Comparison of ENCODE assay signal across 18 mouse cellular contexts in the genomic region with DNA sequence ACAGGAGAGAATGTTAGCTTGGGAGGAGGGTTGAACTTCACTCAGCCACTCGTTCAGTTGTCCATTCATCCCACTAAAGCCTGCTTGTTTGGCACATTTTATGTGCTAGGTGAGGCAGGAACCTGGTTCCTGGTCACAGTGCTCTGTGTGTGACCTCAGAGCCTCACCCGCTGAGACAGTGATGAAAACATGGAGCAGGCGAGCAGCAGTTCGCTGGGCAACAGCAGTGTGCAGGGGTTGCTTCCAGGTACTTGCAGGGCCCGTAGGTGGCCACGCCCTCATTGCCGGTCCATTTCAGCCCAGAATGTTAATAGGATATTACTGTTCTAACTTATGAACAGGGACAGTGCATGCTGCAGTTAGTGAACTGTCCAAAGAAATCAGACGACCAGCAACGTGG.
DNase-seq lines count a peak whose midpoint lies in the region; ATAC-seq lines count a peak whose summit lies in the region.
"Had no signal": no experiment of that assay in that cellular context is flagged by ENCODE, and none has a peak within 500 bp of the region (broad histone marks: within the 10 kb centered on the region; RNA-seq: fewer than 3 reads in every experiment).

No protein-coding gene starts in this region.

- H3K9me3 ChIP-seq in hindbrain, embryonic 11.5 days (ENCODE audit: control insufficient read depth, low read length), result peaks cover 3% of the 10 kb centered on the region; the same call in 1 of the 2 replicates
- H3K9me3 ChIP-seq in hindbrain, embryonic 14.5 days (ENCODE audit: control insufficient read depth, low read length), result peaks cover 14% of the 10 kb centered on the region; the same call in 1 of the 2 replicates
- no peaks in the 10 kb centered on the region for H3K9me3 ChIP-seq in forebrain, embryonic 14.5 days (replicated peaks; ENCODE audit: control insufficient read depth, low read length)
- H3K9me3 ChIP-seq in hindbrain, embryonic 15.5 days, result peaks cover 6% of the 10 kb centered on the region; the same call in 1 of the 2 replicates
- H3K9me3 ChIP-seq in midbrain, embryonic 15.5 days, result no peaks in the 10 kb centered on the region
- H3K9me3 ChIP-seq: liver, embryonic 12.5 days had no signal

- ATAC-seq in hindbrain, embryonic 11.5 days (ENCODE audit: low FRiP score), result no peak
- ATAC-seq in hindbrain, embryonic 14.5 days (ENCODE audit: low FRiP score), result no peak
- 0 out of 2 replicates have a peak, but pooled peaks have one; percentile 40 for ATAC-seq in forebrain, embryonic 14.5 days
- peak; percentile 57; the same call in 1 of the 2 replicates for ATAC-seq in hindbrain, embryonic 15.5 days (ENCODE audit: low FRiP score, low read depth)
- ATAC-seq in midbrain, embryonic 15.5 days (replicated peaks), result peak; percentile 46
- ATAC-seq: activated CD4-positive, CD25-positive, alpha-beta regulatory T cell, adult 4 months; intestine, embryonic 16.5 days; liver, embryonic 12.5 days; Patski had no signal

- no peak overlapping the region for H3K4me2 ChIP-seq in hindbrain, embryonic 11.5 days (replicated peaks; ENCODE audit: low read depth, low read length)
- H3K4me2 ChIP-seq in hindbrain, embryonic 14.5 days (replicated peaks), result no peak overlapping the region
- H3K4me2 ChIP-seq in forebrain, embryonic 14.5 days (ENCODE audit: low read length), result no peak overlapping the region
- H3K4me2 ChIP-seq in hindbrain, embryonic 15.5 days, result no peak overlapping the region
- H3K4me2 ChIP-seq in midbrain, embryonic 15.5 days, result no peak overlapping the region
- H3K4me2 ChIP-seq: embryonic facial prominence, embryonic 13.5 days; heart, embryonic 13.5 days; liver, embryonic 12.5 days had no signal

- peak overlapping the region; percentile 20; the same call in 1 of the 2 replicates for H3K9ac ChIP-seq in hindbrain, embryonic 11.5 days (ENCODE audit: low read depth, low read length)
- no peak overlapping the region for H3K9ac ChIP-seq in hindbrain, embryonic 14.5 days
- no peak overlapping the region for H3K9ac ChIP-seq in forebrain, embryonic 14.5 days (ENCODE audit: low read length)
- H3K9ac ChIP-seq in hindbrain, embryonic 15.5 days, result no peak overlapping the region
- H3K9ac ChIP-seq in midbrain, embryonic 15.5 days, result no peak overlapping the region
- H3K9ac ChIP-seq: embryonic facial prominence, embryonic 13.5 days; heart, embryonic 13.5 days; liver, embryonic 12.5 days had no signal

- 86% methylated on average over 9 of the region's 9 CpGs for WGBS in hindbrain, embryonic 11.5 days
- 69% methylated on average over 9 of the region's 9 CpGs for WGBS in hindbrain, embryonic 14.5 days
- 79% methylated on average over 9 of the region's 9 CpGs for WGBS in forebrain, embryonic 14.5 days
- WGBS in hindbrain, embryonic 15.5 days, result 72% methylated on average over 9 of the region's 9 CpGs
- WGBS in midbrain, embryonic 15.5 days, result 75% methylated on average over 9 of the region's 9 CpGs

- H3K36me3 ChIP-seq in hindbrain, embryonic 11.5 days (ENCODE audit: control insufficient read depth, insufficient read depth, low read length), result no peaks in the 10 kb centered on the region
- H3K36me3 ChIP-seq in hindbrain, embryonic 14.5 days (replicated peaks; ENCODE audit: control insufficient read depth, insufficient read depth), result no peaks in the 10 kb centered on the region
- no peaks in the 10 kb centered on the region for H3K36me3 ChIP-seq in forebrain, embryonic 14.5 days (ENCODE audit: control insufficient read depth, insufficient read depth, low read length)
- H3K36me3 ChIP-seq in hindbrain, embryonic 15.5 days, result no peaks in the 10 kb centered on the region
- no peaks in the 10 kb centered on the region for H3K36me3 ChIP-seq in midbrain, embryonic 15.5 days (replicated peaks)
- H3K36me3 ChIP-seq: embryonic facial prominence, embryonic 13.5 days; heart, embryonic 13.5 days; liver, embryonic 12.5 days had no signal

- H3K4me3 ChIP-seq in hindbrain, embryonic 11.5 days (ENCODE audit: low read depth, low read length), result no peak overlapping the region
- H3K4me3 ChIP-seq in hindbrain, embryonic 14.5 days (replicated peaks; ENCODE audit: low read length), result no peak overlapping the region
- H3K4me3 ChIP-seq in forebrain, embryonic 14.5 days (ENCODE audit: low read depth, low read length), result no peak overlapping the region
- H3K4me3 ChIP-seq in hindbrain, embryonic 15.5 days, result no peak overlapping the region
- H3K4me3 ChIP-seq in midbrain, embryonic 15.5 days, result no peak overlapping the region
- H3K4me3 ChIP-seq: embryonic facial prominence, embryonic 13.5 days; heart, embryonic 13.5 days; liver, embryonic 12.5 days; myocyte had no signal

- H3K27me3 ChIP-seq in hindbrain, embryonic 11.5 days (ENCODE audit: control insufficient read depth, insufficient read depth, low read length), result no peaks in the 10 kb centered on the region
- no peaks in the 10 kb centered on the region for H3K27me3 ChIP-seq in hindbrain, embryonic 14.5 days (ENCODE audit: control insufficient read depth, insufficient read depth, low read length)
- no peaks in the 10 kb centered on the region for H3K27me3 ChIP-seq in forebrain, embryonic 14.5 days (replicated peaks; ENCODE audit: control insufficient read depth, insufficient read depth, low read length)
- H3K27me3 ChIP-seq in hindbrain, embryonic 15.5 days, result no peaks in the 10 kb centered on the region
- H3K27me3 ChIP-seq in midbrain, embryonic 15.5 days (replicated peaks), result peaks cover 4% of the 10 kb centered on the region
- H3K27me3 ChIP-seq: liver, embryonic 12.5 days; Patski had no signal

- H3K4me1 ChIP-seq in hindbrain, embryonic 11.5 days (replicated peaks; ENCODE audit: control insufficient read depth, insufficient read depth, low read length), result 0 out of 2 replicates have a peak, but pooled peaks cover 3% of the 10 kb centered on the region
- H3K4me1 ChIP-seq in hindbrain, embryonic 14.5 days (replicated peaks; ENCODE audit: control insufficient read depth, insufficient read depth, low read length), result no peaks in the 10 kb centered on the region; the same call in 1 of the 2 replicates
- H3K4me1 ChIP-seq in forebrain, embryonic 14.5 days (ENCODE audit: control insufficient read depth, insufficient read depth, low read length), result no peaks in the 10 kb centered on the region; the same call in 1 of the 2 replicates
- H3K4me1 ChIP-seq in hindbrain, embryonic 15.5 days (replicated peaks), result peaks cover 6% of the 10 kb centered on the region
- H3K4me1 ChIP-seq in midbrain, embryonic 15.5 days, result peaks cover 14% of the 10 kb centered on the region
- H3K4me1 ChIP-seq: liver, embryonic 12.5 days had no signal

- no peak overlapping the region for H3K27ac ChIP-seq in hindbrain, embryonic 11.5 days (ENCODE audit: low read depth, low read length)
- H3K27ac ChIP-seq in hindbrain, embryonic 14.5 days, result no peak overlapping the region
- H3K27ac ChIP-seq in forebrain, embryonic 14.5 days (ENCODE audit: low read depth, low read length), result no peak overlapping the region
- peak overlapping the region; percentile 55; the same call in 1 of the 2 replicates for H3K27ac ChIP-seq in hindbrain, embryonic 15.5 days (replicated peaks)
- peak overlapping the region; percentile 72 for H3K27ac ChIP-seq in midbrain, embryonic 15.5 days
- H3K27ac ChIP-seq: embryonic facial prominence, embryonic 13.5 days; heart, embryonic 13.5 days; liver, embryonic 12.5 days had no signal

- no peak for DNase-seq in hindbrain, embryonic 11.5 days (ENCODE audit: low spot score)
- no peak for DNase-seq in hindbrain, embryonic 14.5 days (ENCODE audit: low spot score)
- no peak for DNase-seq in forebrain, embryonic 14.5 days (ENCODE audit: low spot score)
- no peak for DNase-seq in cerebellum, adult 11-12 months
- DNase-seq in ovary, postnatal 36 days (ENCODE audit: low spot score), result no peak
- DNase-seq: adrenal gland, postnatal 14 days; cerebellum, adult 18-20 months; heart, postnatal 36 days; right cerebral cortex, postnatal 14 days had no signal

Comparison
In these comparisons a context has a peak if more than half of its experiments do, and no peak if none do; other contexts are left out.
1. ATAC-seq: peak in forebrain, embryonic 14.5 days (single experiment), hindbrain, embryonic 15.5 days (single experiment) and midbrain, embryonic 15.5 days (single experiment); none in hindbrain, embryonic 11.5 days (single experiment) and hindbrain, embryonic 14.5 days (single experiment).
2. H3K27ac ChIP-seq: peak in hindbrain, embryonic 15.5 days (single experiment) and midbrain, embryonic 15.5 days (single experiment); none in hindbrain, embryonic 11.5 days (single experiment), hindbrain, embryonic 14.5 days (single experiment) and forebrain, embryonic 14.5 days (single experiment).